Mouse (Mus musculus) mesoderm, embryonic 11.5 days (tissue): ENCODE measurements around the gene Rnf180.

Experiments used
- DNase-seq: peaks from one replicate; pipeline ENCODE4 v3.0.0-alpha.2; 2012; ENCODE audit warnings: low read depth, low spot score

Rnf180 gene

DNA sequence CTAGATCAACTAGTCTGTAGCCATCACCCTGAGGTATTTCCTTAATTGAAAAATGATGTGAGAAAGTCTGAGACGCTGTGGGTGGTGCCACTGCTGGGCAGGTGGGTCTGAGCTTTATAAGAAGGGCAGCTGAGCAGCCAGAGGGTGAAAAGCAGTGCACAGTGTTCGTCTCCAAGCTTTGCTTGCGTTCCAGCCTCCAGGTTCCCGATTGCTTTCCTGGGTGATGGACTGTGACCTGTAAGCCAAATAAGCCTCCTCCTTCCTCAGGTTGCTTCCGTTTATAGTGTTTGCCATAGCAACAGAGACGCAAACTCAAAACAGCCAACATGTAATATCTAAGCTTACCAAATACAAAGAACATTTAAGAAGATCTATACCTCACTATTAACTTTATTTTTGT, 162.2 kb downstream of the Rnf180 start:
- no peak for DNase-seq

DNA sequence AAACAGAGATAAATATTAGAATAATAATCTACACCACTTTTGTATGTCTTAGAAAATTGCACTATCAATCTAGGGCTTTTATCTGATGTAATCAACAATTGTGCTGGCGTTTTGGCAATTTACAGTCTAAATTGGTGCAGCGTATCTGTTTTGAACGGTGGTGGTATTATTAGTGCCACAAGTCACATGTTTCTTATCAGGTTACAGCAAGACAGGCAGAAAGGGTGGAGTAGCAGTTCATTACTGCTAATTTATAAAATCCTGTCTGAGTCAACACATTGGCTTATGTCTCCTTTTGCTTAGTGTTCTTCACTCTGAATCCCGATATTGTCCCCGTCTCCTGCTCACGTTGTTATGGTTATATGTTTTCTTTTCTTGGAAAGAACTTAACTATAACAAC, 164.5 kb downstream of the Rnf180 start:
- no peak for DNase-seq

DNA sequence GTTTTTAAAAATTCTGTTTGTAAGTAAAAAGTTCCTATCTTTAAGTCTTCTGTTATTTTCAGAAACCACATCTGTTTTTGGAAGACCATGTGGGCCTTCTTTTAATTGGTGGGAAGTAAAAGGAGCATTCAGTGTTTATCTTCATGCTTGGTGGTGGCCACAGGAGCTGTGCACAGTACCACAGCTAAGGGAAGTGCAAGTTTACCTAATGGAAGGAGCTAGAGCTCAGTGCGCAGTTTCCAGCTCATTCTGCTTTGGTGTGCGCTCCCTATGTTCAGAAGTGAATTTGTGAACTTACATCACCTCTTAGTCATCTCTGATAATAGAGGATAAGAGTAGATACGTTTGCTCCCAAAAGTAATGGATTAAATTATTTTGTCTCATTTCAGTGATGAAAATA, 172.5 kb downstream of the Rnf180 start:
- no peak for DNase-seq

DNA sequence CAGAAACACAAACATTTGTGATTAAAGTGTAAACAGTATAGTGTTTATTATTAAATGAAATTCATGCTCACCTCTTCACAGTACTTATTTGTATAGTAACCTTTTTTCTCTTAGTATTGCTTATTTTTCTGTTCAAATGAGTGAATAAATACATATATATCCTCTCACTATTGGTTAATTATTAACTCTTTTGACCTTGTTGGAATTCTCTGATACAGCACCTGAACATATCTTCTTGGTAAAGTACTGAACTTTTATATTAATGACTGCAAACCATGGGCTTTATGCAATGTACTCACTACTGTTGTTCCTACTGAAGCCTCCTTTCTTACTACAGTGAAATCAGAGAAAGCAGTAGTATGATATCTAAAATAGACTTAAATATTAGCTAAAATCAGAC, 173.0 kb downstream of the Rnf180 start:
- DNase-seq, result no peak

DNA sequence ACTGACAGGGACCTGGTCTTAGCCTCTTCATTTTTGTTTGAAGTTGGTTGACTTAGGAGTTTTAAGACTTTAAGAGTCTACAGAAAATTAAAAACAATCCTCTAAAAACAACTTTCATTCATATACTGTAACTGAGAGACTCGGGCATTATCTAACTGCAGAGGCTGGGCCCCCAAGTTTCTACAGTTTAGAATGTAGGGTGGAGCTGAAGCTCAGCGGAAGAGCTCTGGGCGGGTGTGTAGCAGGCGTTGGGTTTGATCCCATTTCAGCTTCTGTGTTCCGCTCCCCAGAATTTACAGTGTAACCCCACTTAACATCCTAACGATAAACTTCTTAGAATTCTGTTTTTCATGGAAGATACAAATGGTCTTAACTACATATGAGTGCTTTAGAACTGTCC, 183.0 kb downstream of the Rnf180 start:
- no peak for DNase-seq

DNA sequence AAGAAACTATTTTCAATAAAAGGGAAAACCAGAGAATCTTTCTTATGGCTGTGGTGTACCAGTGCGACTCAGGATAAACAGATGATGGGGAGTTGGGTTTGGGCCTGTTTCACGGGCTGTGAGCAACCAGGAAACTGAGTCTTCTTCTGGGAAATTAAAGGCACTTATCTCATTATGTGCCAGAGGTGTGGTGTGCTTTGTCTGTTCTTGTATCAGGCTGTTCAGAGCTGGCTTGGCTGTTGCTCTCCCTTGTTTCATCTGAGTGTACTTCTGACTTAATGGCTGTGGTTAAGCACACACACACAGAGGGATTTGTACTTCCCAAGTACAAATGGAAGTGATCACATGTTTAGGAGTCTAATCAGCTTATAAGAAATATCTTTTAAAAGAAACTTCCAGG, 190.2 kb downstream of the Rnf180 start:
- no peak for DNase-seq

DNA sequence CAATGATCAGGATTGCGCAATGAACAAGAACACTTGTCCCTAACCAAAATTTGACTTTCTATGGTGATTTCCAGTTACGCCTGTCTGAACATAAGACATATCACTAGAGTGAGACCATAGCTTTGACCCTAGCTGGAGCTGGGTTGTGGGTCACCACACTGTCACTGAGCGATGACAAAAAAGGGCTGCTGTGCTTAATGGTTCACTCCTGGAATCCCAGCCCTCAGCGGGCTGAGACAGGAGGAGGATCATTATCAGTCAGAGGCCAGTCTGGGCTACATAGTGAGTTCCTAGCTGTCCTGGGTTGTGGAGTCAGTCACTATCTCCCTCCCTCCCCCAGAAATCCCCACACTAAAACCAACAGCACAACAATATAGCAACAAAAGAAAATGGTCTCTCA, 193.9 kb downstream of the Rnf180 start:
- no peak for DNase-seq

DNA sequence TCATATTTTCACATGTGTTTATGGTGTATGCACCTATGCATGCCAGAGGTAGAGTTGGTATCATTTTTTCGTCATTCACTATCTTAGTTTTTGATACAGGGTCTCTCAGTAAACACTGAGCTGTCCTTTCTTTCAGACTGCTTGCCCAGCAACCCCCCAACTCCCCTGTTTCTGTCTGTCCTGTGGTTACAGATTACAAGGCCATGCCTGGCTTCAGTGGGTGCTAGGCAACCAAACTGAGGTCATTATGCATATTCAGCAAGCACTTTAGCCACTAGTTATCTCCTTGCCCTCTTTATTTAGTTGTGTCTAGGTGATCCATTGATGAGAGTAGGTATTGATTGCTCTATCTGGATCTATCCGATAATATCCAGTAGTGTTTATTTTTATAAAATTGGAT, 198.3 kb downstream of the Rnf180 start:
- peak; percentile 9 for DNase-seq

DNA sequence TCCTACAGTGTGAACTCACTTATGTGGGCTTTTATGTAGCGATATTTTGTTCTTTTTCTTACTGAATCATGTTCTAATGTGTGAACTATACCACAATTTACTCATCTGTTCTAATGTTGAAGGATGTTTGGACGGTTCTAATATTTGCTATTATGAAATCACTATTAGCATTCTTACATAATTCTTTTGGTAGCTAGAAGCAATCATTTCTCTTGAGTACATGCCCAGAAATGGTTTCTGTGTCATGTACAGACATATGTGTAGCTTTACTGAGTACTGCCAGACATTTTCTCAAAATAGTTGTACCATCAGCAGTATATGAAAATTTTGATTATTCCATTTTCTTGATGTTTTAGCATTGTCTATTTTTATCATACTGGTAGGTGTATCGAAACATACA, 205.3 kb downstream of the Rnf180 start:
- no peak for DNase-seq

DNA sequence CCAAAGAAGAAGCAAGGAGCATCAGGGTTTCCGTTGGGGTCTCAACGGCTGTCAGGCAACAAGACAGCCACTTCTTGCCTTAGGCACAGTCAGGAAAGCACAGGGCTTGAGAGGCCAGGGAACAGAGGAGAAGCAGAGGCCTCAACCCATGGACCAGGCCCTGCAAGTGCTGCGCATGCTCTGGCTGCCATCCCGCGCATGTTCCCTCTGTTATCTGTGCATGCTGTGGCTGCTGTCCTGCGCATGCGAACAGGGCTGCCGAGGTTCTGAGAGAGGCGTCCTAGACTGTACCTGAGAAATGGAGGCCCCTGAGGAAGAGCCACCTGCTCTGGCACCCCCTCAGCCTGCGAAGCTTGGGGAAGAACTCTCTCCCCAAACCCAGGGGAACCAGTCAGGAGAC, 212.8 kb downstream of the Rnf180 start, which contains the start of gene 4933425L06Rik:
TSS of gene 4933425L06Rik (plus strand) at position 261 of the 400 bp plus-strand sequence.
- no peak for DNase-seq
